Mouse (Mus musculus): ENCODE measurements at regions not wholly inside any gene's neighbourhood (a gene's known extent, or its start where the extent isn't known, plus 50 kb on each side); places are given as distances from the start of the nearest gene placed in this dataset.

- TF ChIP-seq CTCF (IDR thresholded peaks at IDR 0.05; ENCODE audit: extremely low read depth, insufficient read depth, low read length) (no peak), POLR2A (IDR thresholded peaks at IDR 0.05; ENCODE audit: extremely low read depth, insufficient read depth, low read length) (no peak)
- H3K27ac ChIP-seq (ENCODE audit: insufficient read depth, low read length) = no peak overlapping the region
- H3K4me1 ChIP-seq (ENCODE audit: control insufficient read depth, insufficient read depth, low read length) = no peaks in the 10 kb centered on the region
- H3K4me3 ChIP-seq (ENCODE audit: insufficient read depth, low read length) = no peak overlapping the region
Measured at GRCm38 (mm10) chr17:83078601-83079360, 136.3 kb upstream of the Pkdcc start.

DNA sequence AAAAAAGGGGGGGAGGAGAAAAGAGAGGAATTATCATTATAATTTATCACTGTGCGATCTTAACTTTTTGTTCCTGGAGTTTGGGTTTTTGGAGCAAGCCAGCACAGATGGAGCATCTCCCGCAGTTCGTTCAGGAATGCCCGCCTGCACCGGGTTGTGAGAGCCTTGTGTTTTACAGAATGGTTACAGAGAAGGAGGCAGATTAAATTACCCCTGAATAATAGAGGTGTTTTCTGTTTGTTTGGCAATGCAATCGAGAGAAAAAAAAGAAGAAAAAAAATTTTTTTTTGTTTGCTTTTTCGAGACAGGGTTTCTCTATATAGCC is 135.8 kb upstream of the Pkdcc start:
- no peak overlapping the region for H3K4me3 ChIP-seq (ENCODE audit: insufficient read depth, low read length)
- no peak overlapping the region for H3K27ac ChIP-seq (ENCODE audit: insufficient read depth, low read length)
- H3K4me1 ChIP-seq (ENCODE audit: control insufficient read depth, insufficient read depth, low read length) = no peaks in the 10 kb centered on the region
- no peak for TF ChIP-seq POLR2A (IDR thresholded peaks at IDR 0.05; ENCODE audit: extremely low read depth, insufficient read depth, low read length)
- TF ChIP-seq CTCF (IDR thresholded peaks at IDR 0.05; ENCODE audit: extremely low read depth, insufficient read depth, low read length) = no peak

DNA sequence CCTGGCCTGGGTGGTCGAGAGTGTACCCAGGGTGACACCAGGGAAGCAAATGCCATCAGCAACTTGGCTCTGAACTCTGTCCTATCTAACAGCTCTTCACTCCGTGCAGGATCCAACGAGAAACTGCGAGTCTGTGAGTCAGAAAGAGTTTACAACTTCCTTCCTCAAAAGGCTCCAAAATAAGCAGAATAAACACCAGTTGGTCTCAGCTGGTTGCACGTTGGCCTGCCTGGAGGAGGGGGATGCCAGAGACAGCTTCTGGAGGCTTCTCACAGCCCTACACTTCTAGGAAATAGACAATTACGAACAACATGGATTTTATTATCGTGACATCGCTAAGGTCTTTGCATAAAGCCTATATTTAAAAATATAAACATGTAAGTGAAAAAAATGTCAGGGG is 133.4 kb upstream of the Pkdcc start:
- H3K4me3 ChIP-seq (ENCODE audit: insufficient read depth, low read length) = no peak overlapping the region
- no peak overlapping the region for H3K27ac ChIP-seq (ENCODE audit: insufficient read depth, low read length)
- TF ChIP-seq CTCF (IDR thresholded peaks at IDR 0.05; ENCODE audit: extremely low read depth, insufficient read depth, low read length) (no peak), POLR2A (IDR thresholded peaks at IDR 0.05; ENCODE audit: extremely low read depth, insufficient read depth, low read length) (no peak)
- no peaks in the 10 kb centered on the region for H3K4me1 ChIP-seq (ENCODE audit: control insufficient read depth, insufficient read depth, low read length)

- TF ChIP-seq POLR2A (IDR thresholded peaks at IDR 0.05; ENCODE audit: extremely low read depth, insufficient read depth, low read length) (no peak), CTCF (IDR thresholded peaks at IDR 0.05; ENCODE audit: extremely low read depth, insufficient read depth, low read length) (no peak)
- Histone ChIP-seq H3K27ac (ENCODE audit: insufficient read depth, low read length) (no peak overlapping the region), H3K4me1 (ENCODE audit: control insufficient read depth, insufficient read depth, low read length) (no peaks in the 10 kb centered on the region), H3K4me3 (ENCODE audit: insufficient read depth, low read length) (no peak overlapping the region)
Measured at GRCm38 (mm10) chr17:83083521-83083920, 131.6 kb upstream of the Pkdcc start.

- Histone ChIP-seq H3K27ac (ENCODE audit: insufficient read depth, low read length) (no peak overlapping the region), H3K4me1 (ENCODE audit: control insufficient read depth, insufficient read depth, low read length) (no peaks in the 10 kb centered on the region), H3K4me3 (ENCODE audit: insufficient read depth, low read length) (no peak overlapping the region)
- no peak for TF ChIP-seq POLR2A (IDR thresholded peaks at IDR 0.05; ENCODE audit: extremely low read depth, insufficient read depth, low read length)
- no peak for TF ChIP-seq CTCF (IDR thresholded peaks at IDR 0.05; ENCODE audit: extremely low read depth, insufficient read depth, low read length)
Measured at GRCm38 (mm10) chr17:83085792-83086475, 129.2 kb upstream of the Pkdcc start.

GRCm38 (mm10) chr17:83086703-83087102 is 128.4 kb upstream of the Pkdcc start:
- Histone ChIP-seq H3K4me3 (ENCODE audit: insufficient read depth, low read length) (no peak overlapping the region), H3K27ac (ENCODE audit: insufficient read depth, low read length) (no peak overlapping the region), H3K4me1 (ENCODE audit: control insufficient read depth, insufficient read depth, low read length) (no peaks in the 10 kb centered on the region)
- TF ChIP-seq POLR2A (IDR thresholded peaks at IDR 0.05; ENCODE audit: extremely low read depth, insufficient read depth, low read length) (no peak), CTCF (IDR thresholded peaks at IDR 0.05; ENCODE audit: extremely low read depth, insufficient read depth, low read length) (no peak)

DNA sequence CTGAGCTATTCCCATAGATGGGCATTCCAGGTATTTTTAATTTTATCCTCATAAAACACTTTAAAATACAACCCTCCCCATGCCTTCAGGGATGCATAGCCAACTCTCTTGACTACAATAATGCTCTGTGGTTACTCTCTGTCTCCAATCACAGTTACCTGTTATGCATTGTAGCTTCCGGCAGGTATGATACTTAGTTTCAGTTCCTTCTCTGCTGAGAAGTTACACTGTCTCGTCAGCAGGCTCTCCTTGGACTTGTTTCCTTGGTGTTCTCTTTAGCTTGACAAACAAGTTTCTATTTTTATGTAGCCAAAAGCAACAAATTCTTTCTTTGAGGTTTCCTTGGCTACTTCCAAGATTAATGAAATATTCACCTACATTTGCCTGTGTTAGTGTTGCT is 126.6 kb upstream of the Pkdcc start:
- Histone ChIP-seq H3K4me3 (ENCODE audit: insufficient read depth, low read length) (no peak overlapping the region), H3K27ac (ENCODE audit: insufficient read depth, low read length) (no peak overlapping the region), H3K4me1 (ENCODE audit: control insufficient read depth, insufficient read depth, low read length) (no peaks in the 10 kb centered on the region)
- TF ChIP-seq POLR2A (IDR thresholded peaks at IDR 0.05; ENCODE audit: extremely low read depth, insufficient read depth, low read length) (no peak), CTCF (IDR thresholded peaks at IDR 0.05; ENCODE audit: extremely low read depth, insufficient read depth, low read length) (no peak)

GRCm38 (mm10) chr17:83089856-83090692 is 125.0 kb upstream of the Pkdcc start:
- TF ChIP-seq POLR2A (IDR thresholded peaks at IDR 0.05; ENCODE audit: extremely low read depth, insufficient read depth, low read length) = no peak
- TF ChIP-seq CTCF (IDR thresholded peaks at IDR 0.05; ENCODE audit: extremely low read depth, insufficient read depth, low read length) = no peak
- Histone ChIP-seq H3K4me3 (ENCODE audit: insufficient read depth, low read length) (no peak overlapping the region), H3K27ac (ENCODE audit: insufficient read depth, low read length) (no peak overlapping the region), H3K4me1 (ENCODE audit: control insufficient read depth, insufficient read depth, low read length) (no peaks in the 10 kb centered on the region)

DNA sequence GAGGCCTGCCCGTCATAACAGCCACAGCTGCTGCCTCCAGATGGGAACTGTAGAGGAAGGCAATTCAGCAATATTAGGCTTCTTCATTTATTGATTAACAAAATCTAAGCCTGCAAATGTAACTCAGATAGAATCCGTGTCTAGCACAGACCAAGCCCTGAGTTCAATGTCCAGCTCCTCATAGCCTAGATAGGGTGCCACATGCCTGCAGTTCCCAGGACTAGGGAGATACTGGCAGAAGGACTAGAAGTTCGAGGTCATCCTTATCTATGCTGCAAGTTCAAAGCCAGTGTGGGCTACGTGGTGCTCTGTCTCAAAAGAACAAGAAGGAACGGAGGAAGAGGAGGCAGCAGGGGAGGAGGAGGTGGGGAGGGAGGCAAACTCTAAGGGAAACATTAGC is 121.2 kb upstream of the Pkdcc start:
- TF ChIP-seq CTCF (IDR thresholded peaks at IDR 0.05; ENCODE audit: extremely low read depth, insufficient read depth, low read length) (no peak), POLR2A (IDR thresholded peaks at IDR 0.05; ENCODE audit: extremely low read depth, insufficient read depth, low read length) (no peak)
- Histone ChIP-seq H3K4me1 (ENCODE audit: control insufficient read depth, insufficient read depth, low read length) (no peaks in the 10 kb centered on the region), H3K27ac (ENCODE audit: insufficient read depth, low read length) (no peak overlapping the region), H3K4me3 (ENCODE audit: insufficient read depth, low read length) (no peak overlapping the region)

Measured in cortical plate, adult 2 months (tissue).